Mouse (Mus musculus) urinary bladder, postnatal 10 days (tissue): ENCODE data around the gene Foxa2.

Source experiments
- DNase-seq: peaks from one replicate; pipeline ENCODE4 v3.0.0; 2022; ENCODE audit warnings: low spot score

Gene Foxa2

GRCm38 (mm10) chr2:148039351-148040235, 7.2 kb downstream of the Foxa2 start:
- no peak for DNase-seq

GRCm38 (mm10) chr2:148038366-148039310, 8.1 kb downstream of the Foxa2 start:
- no peak for DNase-seq

- DNase-seq, result no peak
Observed at GRCm38 (mm10) chr2:148036611-148037160, 10.1 kb downstream of the Foxa2 start.

- DNase-seq, result no peak
Observed at GRCm38 (mm10) chr2:148030991-148031675, 15.6 kb downstream of the Foxa2 start.

- DNase-seq, result no peak
Observed at GRCm38 (mm10) chr2:148030613-148030935, 16.2 kb downstream of the Foxa2 start.

- no peak for DNase-seq
Observed at GRCm38 (mm10) chr2:148029751-148030612, 16.8 kb downstream of the Foxa2 start.

- no peak for DNase-seq
Observed at GRCm38 (mm10) chr2:148029050-148029608, 17.6 kb downstream of the Foxa2 start.

- DNase-seq, result no peak
Observed at GRCm38 (mm10) chr2:148026366-148026765, 20.4 kb downstream of the Foxa2 start.

- DNase-seq, result no peak
Observed at GRCm38 (mm10) chr2:148025481-148025880, 21.3 kb downstream of the Foxa2 start.

- no peak for DNase-seq
Observed at GRCm38 (mm10) chr2:148024268-148024935, 22.4 kb downstream of the Foxa2 start.

GRCm38 (mm10) chr2:148023340-148023806, 23.4 kb downstream of the Foxa2 start:
- DNase-seq, result no peak

GRCm38 (mm10) chr2:148021919-148022570, 24.7 kb downstream of the Foxa2 start:
- DNase-seq, result no peak

GRCm38 (mm10) chr2:148021016-148021415, 25.8 kb downstream of the Foxa2 start:
- no peak for DNase-seq

- DNase-seq, result no peak
Observed at GRCm38 (mm10) chr2:148020125-148020524, 26.6 kb downstream of the Foxa2 start.

GRCm38 (mm10) chr2:148017782-148018690, 28.7 kb downstream of the Foxa2 start:
- no peak for DNase-seq

GRCm38 (mm10) chr2:148013382-148013781, 33.4 kb downstream of the Foxa2 start:
- DNase-seq, result no peak

- DNase-seq, result no peak
Observed at GRCm38 (mm10) chr2:148009049-148009448, 37.7 kb downstream of the Foxa2 start.
